Mouse (Mus musculus) urinary bladder, postnatal 4 days (tissue): ENCODE measurements around the gene Trim38.

ENCODE experiments used
- DNase-seq, 2 experiments: peaks; one replicate each; pipeline ENCODE4 v3.0.0; 2021 to 2022; ENCODE audit warnings: low spot score in 2 of 2

Gene Trim38

GRCm38 (mm10) chr13:23761871-23762821 is 7.6 kb upstream of the Trim38 start, which contains the start of gene Hist1h3a:
TSS of gene Hist1h3a (minus strand) at chr13:23762386.
- DNase-seq = peak in 1 of 2 experiments; percentile 35

GRCm38 (mm10) chr13:23763242-23763585 is 6.5 kb upstream of the Trim38 start:
- DNase-seq = no peak

- DNase-seq = peak; percentile 80 to 81
These were observed 6.0 kb upstream of the Trim38 start, which contains the start of gene Hist1h1a for GRCm38 (mm10) chr13:23763586-23764323. TSS of gene Hist1h1a (plus strand) at chr13:23763666.

DNA sequence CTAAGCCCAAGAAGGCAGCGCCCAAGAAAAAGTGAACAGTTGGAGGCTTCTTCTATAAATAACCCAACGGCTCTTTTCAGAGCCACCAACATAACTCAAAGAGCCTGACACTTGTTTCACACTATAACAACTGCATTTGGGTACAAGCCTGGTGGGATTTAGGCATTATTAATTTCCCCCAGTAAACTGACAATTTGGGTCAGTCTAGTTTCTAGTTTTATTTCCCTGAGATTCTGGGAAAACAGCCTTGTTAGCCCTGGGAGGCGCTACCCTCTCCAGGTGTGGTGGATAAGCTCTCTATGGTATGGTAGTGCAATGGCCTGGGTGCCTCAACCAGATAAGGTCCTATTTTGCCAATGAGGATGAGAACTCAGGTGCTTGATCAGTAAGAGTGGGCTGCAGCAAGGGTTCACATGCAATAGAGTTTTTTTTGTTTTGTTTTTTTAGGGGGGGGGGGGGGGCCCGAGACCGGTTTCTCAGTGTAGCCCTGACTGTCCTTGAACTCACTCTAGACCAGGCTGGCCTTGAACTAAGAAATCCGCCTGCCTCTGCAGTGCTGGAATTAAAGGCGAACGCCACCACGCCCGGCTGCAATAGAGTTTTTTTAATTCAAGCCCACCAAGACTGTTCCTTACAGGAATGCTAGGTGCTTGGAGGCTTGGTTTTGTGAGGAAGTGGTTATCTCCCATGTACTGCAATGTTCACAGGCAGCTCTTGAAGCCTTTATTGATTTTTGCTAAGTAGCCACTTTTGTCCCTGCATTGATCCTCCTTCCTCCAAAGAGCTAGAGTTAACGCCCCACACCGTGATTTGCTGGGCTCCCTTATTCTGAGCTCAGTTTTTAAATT is 5.2 kb upstream of the Trim38 start:
- no peak for DNase-seq

- DNase-seq = no peak
These were observed 4.6 kb upstream of the Trim38 start for GRCm38 (mm10) chr13:23765172-23765513.

- DNase-seq = no peak
These were observed 2.9 kb upstream of the Trim38 start for GRCm38 (mm10) chr13:23766772-23767171.

- DNase-seq = no peak
These were observed 797 bp upstream of the Trim38 start for GRCm38 (mm10) chr13:23768834-23769397.

- DNase-seq = peak in 1 of 2 experiments; percentile 28
These were observed 3.0 kb downstream of the Trim38 start for GRCm38 (mm10) chr13:23772561-23773313.

DNA sequence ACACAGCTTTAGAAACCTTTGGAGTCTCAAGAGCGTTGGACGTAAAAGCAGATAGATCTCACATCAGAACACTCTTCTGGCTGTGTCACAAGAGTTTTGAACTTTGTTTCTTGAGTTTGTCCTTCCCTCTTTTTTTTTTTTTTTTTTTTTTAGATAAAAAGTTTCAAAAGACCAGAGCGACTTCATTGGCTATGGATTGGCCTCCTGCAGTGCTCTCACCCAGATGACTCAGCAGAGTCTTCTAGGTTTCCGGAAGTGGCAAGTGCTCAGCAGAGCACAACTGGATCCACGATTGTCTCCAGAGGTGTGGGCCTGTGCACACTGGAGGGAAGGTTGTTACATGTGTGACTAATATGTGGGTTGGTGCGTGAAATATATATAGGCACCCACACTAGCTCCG is 8.6 kb downstream of the Trim38 start:
- DNase-seq = no peak

GRCm38 (mm10) chr13:23779025-23779424 is 9.3 kb downstream of the Trim38 start:
- no peak for DNase-seq

DNA sequence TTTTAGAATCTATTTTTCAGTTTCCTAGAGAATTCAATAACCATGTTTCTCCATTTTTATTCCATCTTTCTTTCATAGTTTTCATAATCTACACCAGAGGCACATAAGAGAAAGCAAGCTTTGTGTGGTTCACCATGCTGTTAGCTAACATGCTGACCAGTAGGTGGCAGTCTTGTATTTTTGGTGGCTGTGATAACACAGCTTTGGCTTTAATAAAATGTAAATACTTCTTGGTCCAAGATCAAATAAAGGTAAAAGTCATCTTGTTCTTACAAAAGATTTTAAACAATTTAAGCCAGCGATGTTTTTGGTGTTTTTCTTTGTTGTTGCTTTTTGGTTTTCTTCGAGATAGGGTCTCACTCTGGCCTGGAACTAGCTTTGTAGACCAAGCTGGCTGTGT is 22.8 kb downstream of the Trim38 start:
- no peak for DNase-seq

DNA sequence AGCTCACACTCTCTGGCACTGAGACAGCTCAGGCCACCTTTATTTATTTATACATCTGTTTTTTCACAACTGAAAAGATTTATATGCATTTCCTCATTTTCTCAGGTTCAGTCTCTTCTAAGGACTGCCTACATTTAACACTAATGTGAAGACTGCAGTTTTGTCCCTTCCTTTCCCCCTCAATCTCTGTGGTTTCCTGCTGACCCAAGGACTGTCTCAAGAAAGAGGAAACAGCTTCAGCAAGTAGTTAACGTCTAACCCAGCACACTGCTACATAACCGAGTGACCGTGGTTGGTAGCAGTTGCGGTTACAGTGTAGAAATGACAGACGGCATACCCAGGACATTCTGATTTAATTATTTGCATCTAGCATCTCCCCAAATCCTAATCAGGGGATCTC is 29.7 kb downstream of the Trim38 start:
- no peak for DNase-seq

DNA sequence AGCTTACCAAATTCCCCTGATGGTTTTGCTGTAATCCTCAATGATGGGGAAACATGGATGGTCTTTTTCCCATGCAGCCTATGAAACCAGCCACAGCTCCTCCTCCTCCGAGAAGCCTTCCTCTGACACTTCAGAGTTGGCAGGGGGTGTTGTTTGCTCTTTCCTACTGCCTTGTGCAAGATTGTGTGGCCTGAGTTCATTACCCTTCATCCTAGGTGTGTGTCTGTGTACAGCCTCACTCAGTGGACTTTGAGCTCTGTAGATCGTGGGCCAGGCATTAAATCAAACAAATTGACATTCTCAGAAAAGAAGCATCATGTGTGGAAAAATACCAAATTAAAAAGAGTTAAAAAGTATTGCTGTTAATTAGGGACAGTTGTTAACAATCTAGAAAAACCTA is 34.8 kb downstream of the Trim38 start:
- no peak for DNase-seq

- no peak for DNase-seq
These were observed 36.8 kb downstream of the Trim38 start, which contains the start of gene Slc17a2 for GRCm38 (mm10) chr13:23806422-23807052. TSS of gene Slc17a2 (plus strand) at chr13:23806993.

- DNase-seq = no peak
These were observed 46.4 kb downstream of the Trim38 start for GRCm38 (mm10) chr13:23816148-23816547.

DNA sequence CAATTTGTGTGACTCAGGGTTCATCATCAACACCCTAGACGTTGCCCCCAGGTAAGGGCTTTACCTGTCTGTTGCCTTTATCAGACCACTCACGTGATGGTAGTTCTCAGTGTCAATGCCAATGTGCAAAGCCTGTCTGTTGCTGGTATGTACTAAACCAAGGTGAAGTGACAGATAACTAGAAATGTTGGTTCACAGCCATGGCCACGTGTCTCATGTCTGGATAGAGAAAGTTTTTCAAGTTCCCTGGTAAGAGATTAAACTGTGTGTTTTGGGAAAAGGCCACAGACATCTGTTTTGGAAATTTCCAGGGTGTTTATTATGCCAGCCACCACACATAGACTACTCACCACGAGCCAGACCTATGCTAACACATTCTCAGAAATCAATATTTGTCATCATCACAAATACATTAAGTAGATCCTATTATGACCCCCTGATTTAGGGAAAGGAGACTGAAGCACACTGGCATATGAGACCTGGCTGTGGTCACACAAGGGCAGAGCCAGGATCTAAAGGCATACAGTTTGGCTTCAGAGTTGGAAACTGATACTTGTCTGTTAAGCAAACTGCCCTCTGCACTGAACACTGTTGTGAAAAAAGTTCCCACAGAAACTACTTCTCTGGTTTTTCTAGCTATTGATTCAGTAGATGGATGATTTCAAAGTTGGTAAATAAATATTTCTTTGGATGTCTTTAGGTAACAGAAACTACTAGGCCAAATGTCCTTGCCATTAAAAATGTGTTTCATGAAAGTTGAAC is 50.6 kb downstream of the Trim38 start:
- no peak for DNase-seq

GRCm38 (mm10) chr13:23822213-23822612 is 52.5 kb downstream of the Trim38 start:
- no peak for DNase-seq

GRCm38 (mm10) chr13:23826606-23827005 is 56.9 kb downstream of the Trim38 start:
- DNase-seq = no peak

GRCm38 (mm10) chr13:23833053-23833452 is 63.3 kb downstream of the Trim38 start:
- DNase-seq = no peak
